Mouse (Mus musculus): ENCODE measurements around the gene Hdgfl2.
A peak's percentile ranks its signal among the peaks of the same experiment; 100 is the strongest.

Hdgfl2 gene

DNA sequence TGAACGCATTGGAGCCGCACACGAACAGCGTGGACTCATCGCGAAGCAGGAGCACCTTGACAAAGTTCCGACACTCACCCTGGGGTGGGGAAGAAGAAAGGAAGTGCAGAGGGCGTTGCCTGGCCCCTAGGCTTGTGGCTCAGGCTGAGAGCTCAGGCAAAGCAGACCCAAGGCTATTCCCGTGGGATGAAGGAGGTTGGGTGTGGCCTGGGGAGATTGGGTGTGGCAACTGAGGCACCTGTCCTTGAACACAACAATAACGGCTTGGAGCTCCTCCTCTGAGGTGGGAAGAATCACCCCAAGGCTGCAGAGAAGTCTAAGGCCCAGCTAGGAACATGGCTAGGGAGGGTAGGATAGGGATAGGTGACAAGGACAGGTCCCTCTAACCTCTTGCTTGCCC, 51.7 kb downstream of the Hdgfl2 start:
- no peak for DNase-seq (ENCODE audit: low spot score)

DNA sequence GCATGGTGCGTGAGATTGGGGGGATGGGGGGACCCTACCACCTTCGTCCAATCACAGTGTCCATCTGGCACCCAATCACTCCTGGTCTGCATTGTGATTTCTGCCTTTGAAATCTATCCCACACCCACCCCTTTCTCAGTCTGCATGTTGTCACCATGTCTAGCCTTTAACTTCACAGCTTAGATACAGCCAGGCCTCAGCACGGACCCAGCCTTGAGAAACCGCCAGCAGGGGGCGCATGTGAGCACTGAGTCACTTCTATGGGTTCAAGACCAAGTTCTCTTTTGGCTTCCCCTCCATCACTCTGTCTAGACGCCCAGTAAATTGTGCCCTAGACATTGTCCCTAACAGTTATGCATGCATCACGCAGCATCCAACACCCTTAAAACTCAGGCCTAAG, 52.4 kb downstream of the Hdgfl2 start:
- DNase-seq (ENCODE audit: low spot score): peak; percentile 56

DNA sequence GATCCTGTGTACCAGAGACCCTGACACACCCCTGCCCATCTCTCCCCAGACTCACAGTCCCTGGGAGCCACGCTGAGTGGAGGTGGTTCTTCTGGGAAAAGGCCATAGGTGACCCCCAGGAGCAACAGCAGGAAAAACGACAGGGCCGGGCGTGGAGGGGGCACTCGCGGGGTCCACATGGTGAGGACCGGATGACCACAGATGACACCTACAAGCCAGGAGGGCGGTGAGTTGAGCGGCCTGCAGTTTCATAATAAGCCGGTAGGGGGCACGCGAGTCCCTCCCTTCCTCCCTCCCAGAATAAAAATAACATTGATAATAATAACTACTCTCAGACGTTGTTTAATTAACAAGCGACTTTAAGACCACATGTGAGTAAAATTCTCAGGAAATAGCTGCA, 53.2 kb downstream of the Hdgfl2 start:
- DNase-seq (ENCODE audit: low spot score): no peak

DNA sequence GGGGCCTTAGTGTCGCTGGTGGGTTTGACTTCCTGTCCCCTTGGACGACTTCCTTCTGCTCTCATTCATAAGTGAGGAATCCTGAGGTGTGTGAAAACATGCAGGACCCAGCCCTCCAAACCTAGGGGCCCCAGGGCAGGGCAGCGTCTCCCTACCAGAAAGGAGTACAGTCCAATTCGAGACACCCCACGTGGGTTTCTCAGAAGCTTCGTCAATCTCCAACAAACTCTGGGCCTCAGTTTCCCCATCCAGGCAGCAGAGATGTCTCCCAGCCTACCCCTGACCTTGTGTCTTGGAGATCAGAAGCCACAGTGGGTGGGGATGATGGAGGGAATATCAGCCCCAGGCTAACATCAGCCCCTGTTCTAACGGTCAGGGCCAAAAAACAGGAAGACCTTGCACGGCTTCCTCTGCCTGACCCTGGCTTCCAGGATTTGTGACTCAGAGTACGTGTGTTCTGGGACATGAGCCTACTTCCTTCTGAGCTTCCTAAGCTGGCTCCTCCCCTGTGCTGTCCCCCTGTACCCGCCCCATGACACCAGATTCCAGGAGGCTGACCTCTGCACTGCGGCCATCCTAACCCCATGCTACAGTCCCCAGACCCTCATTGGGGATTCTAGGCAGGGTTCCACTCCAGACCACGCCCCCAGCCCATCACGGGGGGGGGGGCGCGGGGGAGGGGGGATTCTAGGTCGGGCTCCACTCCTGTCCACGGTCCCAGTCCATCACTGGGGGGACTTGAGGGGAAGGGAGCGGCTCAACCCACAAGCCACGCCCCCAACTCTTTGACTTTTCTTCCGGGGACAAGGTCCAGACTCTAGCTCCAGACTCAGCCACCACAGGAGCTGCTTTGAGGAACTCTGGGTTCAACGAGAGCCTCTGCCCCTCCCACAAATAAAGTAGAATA, 54.3 kb downstream of the Hdgfl2 start:
- no peak for DNase-seq (ENCODE audit: low spot score)

DNA sequence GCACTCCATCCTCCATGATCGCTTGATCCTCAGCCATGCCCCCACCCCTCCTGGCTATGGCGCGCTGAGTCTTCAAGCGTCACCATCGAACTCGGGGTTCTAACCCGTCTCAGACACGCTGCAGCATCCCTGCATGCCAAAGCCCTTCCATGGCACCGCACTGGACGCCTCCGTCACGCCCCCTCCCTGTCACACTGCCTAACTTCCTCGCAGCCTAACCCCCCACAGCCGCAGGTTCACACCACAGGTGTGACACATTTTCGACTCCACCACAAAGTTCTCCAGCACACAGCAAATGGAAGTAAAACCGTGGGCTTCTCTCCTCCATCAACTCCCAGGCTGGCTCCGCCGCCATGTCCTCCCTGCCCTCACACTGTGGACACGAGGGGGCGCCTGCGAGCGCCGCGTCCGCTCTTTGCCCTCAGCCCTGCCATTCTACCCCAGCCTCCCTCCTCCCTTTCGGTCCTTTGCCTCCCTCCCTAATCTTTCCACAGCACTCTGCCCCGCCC, 55.1 kb downstream of the Hdgfl2 start:
- DNase-seq (ENCODE audit: low spot score): peak; percentile 48

DNA sequence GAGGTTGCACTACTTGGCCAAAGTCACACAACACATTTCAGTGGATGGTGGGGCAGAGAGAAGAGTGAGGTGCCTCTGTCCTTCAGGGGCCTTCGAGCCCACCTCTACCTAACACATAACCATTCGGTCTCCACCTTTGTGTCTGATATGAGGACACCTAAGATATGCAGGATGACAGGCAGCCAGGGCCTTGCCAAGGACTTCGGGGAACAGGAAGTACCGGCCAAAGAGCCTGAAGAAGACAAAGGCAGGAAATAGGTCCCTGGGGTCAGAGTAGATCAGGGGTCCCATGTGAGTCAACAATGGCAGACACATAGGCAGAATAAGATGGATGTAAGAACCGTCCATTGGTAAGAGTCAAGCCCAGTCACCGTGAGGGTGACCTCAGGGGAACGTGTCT, 57.1 kb downstream of the Hdgfl2 start:
- no peak for DNase-seq (ENCODE audit: low spot score)

DNA sequence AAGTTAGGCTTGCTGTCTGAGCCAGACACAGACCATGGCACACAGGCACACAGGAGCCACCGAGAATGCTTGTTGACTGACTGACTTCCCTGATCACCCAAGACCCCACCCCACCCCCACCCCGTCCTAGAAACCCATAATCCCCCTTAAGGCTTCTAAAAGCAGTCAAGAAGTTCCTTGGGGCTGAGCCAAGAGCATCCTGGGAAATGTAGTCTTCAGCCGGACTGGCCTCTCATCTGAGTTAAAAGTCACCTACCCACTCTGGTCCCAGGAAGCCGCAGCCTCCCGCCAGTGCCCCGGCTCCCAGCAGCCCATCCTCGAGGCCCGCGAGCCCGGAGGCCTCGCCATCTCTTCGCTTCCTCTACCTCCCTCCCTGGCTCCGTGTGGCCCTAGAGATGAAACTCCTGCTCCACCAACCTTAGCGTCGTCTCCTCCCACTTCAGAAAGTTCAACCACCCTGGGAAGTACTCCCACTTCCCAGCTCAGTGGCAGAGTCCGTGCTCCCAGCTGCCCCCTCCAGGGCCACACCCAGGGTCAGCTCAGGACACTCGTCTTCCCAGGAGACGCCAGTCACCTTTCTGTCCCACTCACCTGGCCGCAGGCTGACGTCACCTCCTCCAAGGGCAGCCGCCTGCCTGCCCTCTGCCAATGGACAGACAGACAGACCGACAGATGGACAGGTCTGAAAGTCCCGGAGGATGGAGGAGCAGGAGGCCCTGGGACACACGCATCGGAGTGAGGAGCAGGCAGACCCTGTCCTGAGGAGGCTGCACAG, 58.6 kb downstream of the Hdgfl2 start:
- DNase-seq (ENCODE audit: low spot score): no peak

DNA sequence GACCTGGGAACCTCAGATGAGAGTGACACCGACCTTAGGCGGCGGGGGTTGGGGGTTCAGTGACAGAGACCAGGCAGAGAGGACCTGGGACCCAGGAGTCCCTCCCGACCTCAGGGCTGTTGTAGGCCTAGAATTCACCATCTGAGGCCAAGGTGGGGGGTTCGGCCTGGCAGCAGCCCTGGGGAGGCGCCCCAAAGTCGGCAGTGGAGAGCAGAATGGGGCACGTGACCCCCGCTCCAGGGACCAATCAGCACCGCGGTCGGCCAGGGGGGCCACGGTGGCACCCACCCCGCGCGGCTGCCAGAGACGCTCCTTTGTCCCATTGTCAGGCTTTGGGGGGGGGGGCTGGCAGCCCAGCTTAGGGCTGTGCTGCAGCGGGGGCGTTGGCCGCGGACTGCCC, 59.9 kb downstream of the Hdgfl2 start:
- no peak for DNase-seq (ENCODE audit: low spot score)

DNA sequence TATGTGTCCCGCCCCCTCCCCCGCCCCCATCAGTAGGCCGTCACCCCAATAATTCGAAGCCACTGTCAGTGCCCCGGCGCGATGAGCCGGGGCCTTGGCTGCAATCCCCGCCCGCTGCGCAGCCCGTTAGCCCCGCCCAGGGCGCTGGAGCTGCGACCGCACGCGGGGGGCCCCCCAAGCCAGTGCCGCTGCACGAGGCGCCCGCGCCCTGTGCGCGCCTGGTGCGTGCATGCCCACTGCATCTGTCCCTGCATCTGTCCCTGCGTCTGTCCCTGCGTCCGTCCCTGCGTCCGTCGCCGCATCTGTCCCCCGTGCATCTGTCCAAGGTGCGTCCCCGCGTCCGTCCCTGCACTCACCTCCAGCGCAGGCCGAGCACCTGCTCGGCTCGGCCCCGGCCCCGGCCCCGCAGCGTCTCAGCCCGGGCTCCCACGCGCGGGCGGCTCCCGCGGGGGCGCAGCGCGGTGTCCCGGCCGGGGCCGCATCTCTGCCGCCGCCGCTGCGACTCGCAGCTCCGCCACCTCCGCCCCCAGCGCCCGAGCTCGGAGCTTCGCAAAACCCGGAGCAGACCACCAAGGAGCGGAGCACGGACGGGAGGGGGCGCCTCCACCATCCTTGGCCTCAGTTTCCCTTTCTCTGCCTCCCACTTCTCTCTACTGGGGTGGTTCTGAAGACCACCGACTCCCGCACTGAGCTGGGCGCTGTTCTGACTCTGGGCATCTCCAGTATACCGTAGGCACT, 60.6 kb downstream of the Hdgfl2 start, which contains the start of gene Sema6b:
Sema6b (minus strand) TSS at position 486 of the 738 bp plus-strand sequence.
- peak; percentile 53 for DNase-seq (ENCODE audit: low spot score)

DNA sequence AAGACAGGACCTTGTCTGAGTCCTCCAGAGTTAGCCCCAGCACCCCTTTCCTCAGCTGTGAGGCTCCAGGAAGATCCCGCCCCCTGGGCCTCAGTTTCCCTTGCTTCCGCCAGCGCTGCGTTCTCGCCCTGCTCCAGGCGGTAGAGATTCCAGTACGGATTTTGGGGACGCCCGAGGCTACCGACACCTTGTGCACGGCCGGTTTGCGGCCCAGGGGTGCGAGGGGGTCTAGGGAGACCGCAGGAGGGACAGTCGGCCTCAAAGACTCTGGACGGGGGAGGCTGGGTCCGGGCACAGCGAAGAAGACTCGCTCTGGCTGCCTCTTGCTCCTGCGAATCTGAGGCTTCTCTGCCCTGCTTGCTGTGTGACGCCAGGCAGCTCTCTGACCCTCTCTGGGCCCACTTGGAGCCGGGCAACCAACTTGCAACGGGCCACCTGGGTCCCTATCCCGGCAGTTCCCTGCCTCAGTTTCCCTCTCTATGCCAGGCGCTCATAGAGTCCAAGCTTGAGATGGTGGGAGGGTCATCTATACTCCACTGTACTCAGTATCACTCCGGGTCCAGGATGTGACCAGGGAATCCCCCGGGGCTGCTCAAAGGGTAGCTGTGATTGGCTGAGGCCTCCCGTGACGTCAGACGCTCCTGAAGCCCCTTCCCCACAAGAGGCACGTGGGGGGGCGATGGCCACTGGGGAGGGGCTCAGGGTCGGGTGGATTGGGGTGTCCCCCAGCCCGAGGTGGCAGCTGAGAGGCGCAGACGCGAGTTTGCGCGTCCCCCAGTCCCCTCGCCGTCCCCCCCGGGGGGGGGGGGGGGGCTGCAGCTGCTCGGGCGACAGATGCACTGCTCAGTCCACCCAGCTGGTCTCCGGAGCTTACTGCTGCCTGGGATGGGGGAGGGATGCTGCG, 62.5 kb downstream of the Hdgfl2 start:
- DNase-seq (ENCODE audit: low spot score): peak; percentile 49

DNA sequence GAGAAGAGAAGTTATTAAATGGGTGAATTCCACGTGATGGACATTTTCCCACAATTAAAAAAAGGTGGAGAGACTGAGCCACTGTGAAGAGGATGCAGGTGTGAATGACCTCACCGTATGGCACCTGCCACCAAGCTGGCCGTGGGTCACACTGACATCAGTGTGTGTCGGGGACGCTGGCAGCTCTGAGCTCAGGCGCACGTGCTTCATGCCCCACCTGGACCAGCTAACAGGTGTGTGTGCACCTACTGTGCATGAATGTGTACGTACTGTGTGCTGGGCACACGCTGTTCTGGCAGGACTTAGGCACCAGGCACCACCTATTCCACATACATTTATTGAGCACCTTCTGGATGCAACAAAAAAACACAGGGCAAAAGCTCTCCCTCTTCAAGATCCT, 65.1 kb downstream of the Hdgfl2 start:
- no peak for DNase-seq (ENCODE audit: low spot score)

DNA sequence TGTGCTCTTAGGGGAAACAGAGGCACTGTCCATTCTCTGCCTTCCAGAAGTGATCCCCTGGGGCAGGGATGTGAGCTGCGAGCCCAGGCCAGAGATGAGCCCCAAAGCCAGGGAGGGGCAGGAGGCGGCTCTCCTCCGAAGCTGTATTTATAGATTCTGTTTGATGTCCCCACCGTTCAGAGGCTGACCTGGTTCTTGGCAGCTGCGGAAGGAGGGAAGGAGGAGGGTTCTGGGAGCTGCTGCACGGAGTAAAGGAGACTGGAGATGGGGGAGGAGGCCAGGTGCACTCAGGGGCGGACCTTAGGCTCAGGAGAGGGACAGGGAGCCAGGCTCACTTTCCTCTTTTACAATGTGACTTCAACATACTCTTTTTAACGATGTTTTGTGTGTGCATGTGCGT, 66.7 kb downstream of the Hdgfl2 start:
- no peak for DNase-seq (ENCODE audit: low spot score)

DNA sequence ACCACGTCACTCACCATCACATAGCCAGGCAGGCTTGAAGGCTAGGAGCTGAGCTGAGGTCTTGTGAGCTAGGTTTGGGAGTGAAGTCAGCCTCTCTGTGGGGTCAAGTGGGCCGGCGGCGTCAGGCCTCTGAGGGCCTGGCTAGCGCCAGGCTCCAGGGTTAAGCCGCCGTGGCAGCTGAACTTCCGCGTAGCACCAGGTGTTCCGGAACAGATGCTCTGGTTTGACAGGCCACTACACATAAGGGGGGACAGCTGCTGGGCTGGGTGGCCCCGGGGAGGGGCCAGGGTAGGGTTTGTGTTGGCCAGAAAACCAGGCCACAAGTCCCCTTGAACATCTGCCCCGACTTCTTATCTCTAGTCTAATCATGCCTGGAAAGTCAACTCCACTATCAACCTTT, 68.0 kb downstream of the Hdgfl2 start:
- DNase-seq (ENCODE audit: low spot score): no peak

DNA sequence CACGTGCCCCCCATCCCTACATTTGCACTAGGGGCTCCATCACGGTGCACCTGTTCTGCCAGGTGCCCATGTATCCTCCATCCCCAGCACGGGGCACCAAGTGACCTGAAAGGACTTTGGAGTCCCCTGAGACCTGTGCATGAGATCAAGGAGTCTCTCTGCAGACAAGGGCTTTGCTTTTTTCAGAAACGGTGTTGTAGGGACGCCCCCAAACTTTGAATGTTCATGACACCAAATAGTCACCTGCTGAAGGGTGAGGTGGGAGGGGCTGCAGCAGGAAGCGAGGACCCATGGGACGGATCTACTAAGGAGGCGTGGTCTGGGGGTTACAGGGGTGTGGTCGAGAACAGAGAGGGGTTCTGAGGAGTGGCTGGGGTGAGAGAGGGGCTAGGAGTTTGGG, 68.8 kb downstream of the Hdgfl2 start:
- no peak for DNase-seq (ENCODE audit: low spot score)

DNA sequence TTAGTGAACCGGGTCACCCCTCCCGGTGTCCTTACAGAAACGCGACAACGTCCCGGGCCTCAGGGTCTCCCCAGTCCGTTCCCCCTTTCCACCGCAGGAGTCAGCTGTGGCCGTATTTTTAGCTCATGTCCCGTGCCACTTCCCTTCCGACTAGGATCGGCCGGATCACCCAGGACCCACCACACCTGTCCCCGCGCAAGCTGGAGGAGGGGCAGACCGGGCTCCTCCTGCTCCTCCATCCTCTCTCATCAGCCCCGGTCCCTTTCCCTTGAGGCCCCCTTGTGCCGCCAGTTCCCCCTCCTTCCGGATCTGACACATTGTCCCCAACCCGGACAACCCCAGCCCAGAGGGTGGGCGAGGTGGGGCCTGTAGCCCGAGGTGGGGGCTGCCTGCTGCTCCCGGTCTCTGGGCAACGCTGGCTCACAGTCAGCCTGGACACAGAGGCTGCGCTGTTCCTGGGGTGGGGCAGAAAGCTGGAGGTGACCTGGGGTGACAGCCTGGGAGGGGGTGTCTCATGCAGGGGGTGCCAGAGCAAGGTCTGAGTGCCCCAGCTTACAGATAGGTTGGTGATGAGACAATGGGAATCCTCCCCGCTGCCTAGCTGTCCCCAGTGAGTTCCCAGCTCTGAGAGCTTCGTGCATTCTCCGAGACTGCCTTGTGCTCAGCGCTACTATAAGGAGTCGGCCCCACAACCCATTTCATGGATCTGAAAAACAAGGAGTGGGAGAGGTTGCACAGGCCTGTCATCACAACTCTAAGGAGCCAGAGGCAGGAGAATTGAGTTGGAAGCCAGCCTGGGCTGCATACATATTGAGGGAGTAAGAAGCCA, 69.6 kb downstream of the Hdgfl2 start:
- no peak for DNase-seq (ENCODE audit: low spot score)

DNA sequence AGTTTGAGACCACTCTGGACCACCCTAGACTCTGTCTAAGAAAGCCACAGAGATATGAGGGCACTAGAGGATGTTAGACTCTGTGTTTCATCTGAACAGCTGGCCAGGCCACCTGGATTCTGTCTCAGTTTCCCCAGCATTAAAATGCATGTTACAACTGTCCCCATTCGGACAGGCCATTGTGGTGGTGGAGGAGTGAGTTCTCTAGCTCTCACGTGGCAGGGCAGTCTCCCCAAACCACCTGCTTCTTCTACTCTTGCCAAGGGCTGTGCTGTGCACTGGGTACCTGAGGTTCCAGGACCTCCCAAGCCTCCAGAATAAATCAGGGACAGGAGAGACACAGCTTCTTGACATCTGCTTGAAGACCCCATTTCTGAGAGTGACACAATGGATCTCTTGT, 70.5 kb downstream of the Hdgfl2 start:
- DNase-seq (ENCODE audit: low spot score): no peak
